Comparison of ENCODE assay signal across 13 mouse cellular contexts in genomic region chr4:152106746-152107145, GRCm38 (mm10). TPM values are rescaled to one million over a fixed set of nuclear protein-coding genes. Genes with fewer than 3 reads are reported as not detected.
DNase-seq lines count a peak whose midpoint lies in the region; ATAC-seq lines count a peak whose summit lies in the region.
"Had no signal": no experiment of that assay in that cellular context is flagged by ENCODE, and none has a peak within 500 bp of the region (broad histone marks: within the 10 kb centered on the region; RNA-seq: fewer than 3 reads in every experiment).

No protein-coding gene starts in this region.

- DNase-seq in forebrain, embryonic 11.5 days (ENCODE audit: low spot score) = no peak
- no peak for DNase-seq in lung, postnatal 14 days
- peak; percentile 52 for DNase-seq in kidney, postnatal 10 days
- no peak for DNase-seq in cerebellum, adult 9-10 months
- DNase-seq in thymus, postnatal 36 days = no peak
- DNase-seq: B cell, adult 2 months had no signal

- H3K27ac ChIP-seq in forebrain, embryonic 11.5 days (ENCODE audit: low read depth, low read length) = no peak overlapping the region
- no peak overlapping the region for H3K27ac ChIP-seq in forebrain, embryonic 16.5 days (ENCODE audit: low read length)
- H3K27ac ChIP-seq in lung, embryonic 15.5 days = peak overlapping the region; percentile 96
- H3K27ac ChIP-seq in neural tube, embryonic 15.5 days (replicated peaks) = no peak overlapping the region

- 0 out of 2 replicates have a peak, but pooled peaks have one; percentile 9 for ATAC-seq in forebrain, embryonic 11.5 days (replicated peaks; ENCODE audit: low FRiP score)
- ATAC-seq in forebrain, embryonic 16.5 days = no peak
- no peak for ATAC-seq in lung, embryonic 15.5 days (ENCODE audit: borderline replicate concordance, extremely low read depth, low FRiP score, low TSS enrichment)
- ATAC-seq in neural tube, embryonic 15.5 days (ENCODE audit: low FRiP score) = no peak

- 0 out of 2 replicates have a peak overlapping the region, but pooled peaks have one; percentile 87 for H3K4me2 ChIP-seq in forebrain, embryonic 11.5 days (ENCODE audit: low read depth, low read length, severe bottlenecking)
- H3K4me2 ChIP-seq in forebrain, embryonic 16.5 days (ENCODE audit: low read length) = no peak overlapping the region
- peak overlapping the region; percentile 68; the same call in 1 of the 2 replicates for H3K4me2 ChIP-seq in lung, embryonic 15.5 days
- peak overlapping the region; percentile 74; the same call in 1 of the 2 replicates for H3K4me2 ChIP-seq in neural tube, embryonic 15.5 days

- no peak overlapping the region for H3K9ac ChIP-seq in forebrain, embryonic 11.5 days (ENCODE audit: low read length)
- no peak overlapping the region for H3K9ac ChIP-seq in forebrain, embryonic 16.5 days (replicated peaks; ENCODE audit: low read depth, low read length)
- no peak overlapping the region for H3K9ac ChIP-seq in lung, embryonic 15.5 days
- H3K9ac ChIP-seq in neural tube, embryonic 15.5 days (replicated peaks) = no peak overlapping the region
- H3K9ac ChIP-seq: limb, embryonic 15.5 days had no signal

- H3K4me1 ChIP-seq in forebrain, embryonic 11.5 days (replicated peaks; ENCODE audit: control insufficient read depth, insufficient read depth, low read length) = peaks cover 10% of the 10 kb centered on the region; the same call in 1 of the 2 replicates
- H3K4me1 ChIP-seq in forebrain, embryonic 16.5 days (replicated peaks; ENCODE audit: control insufficient read depth, insufficient read depth, low read length) = peaks cover 14% of the 10 kb centered on the region
- H3K4me1 ChIP-seq in lung, embryonic 15.5 days = peaks cover 30% of the 10 kb centered on the region
- H3K4me1 ChIP-seq in neural tube, embryonic 15.5 days = peaks cover 20% of the 10 kb centered on the region

- H3K27me3 ChIP-seq in forebrain, embryonic 11.5 days (ENCODE audit: control insufficient read depth, insufficient read depth, low read length) = peaks cover 2% of the 10 kb centered on the region; the same call in 1 of the 2 replicates
- H3K27me3 ChIP-seq in forebrain, embryonic 16.5 days (replicated peaks; ENCODE audit: control insufficient read depth, insufficient read depth, low read length) = no peaks in the 10 kb centered on the region
- H3K27me3 ChIP-seq in lung, embryonic 15.5 days = no peaks in the 10 kb centered on the region
- 0 out of 2 replicates have a peak, but pooled peaks cover 4% of the 10 kb centered on the region for H3K27me3 ChIP-seq in neural tube, embryonic 15.5 days (replicated peaks)

- H3K9me3 ChIP-seq in forebrain, embryonic 11.5 days (ENCODE audit: control insufficient read depth, low read length) = no peaks in the 10 kb centered on the region
- H3K9me3 ChIP-seq in forebrain, embryonic 16.5 days (ENCODE audit: control insufficient read depth, low read length) = no peaks in the 10 kb centered on the region
- no peaks in the 10 kb centered on the region for H3K9me3 ChIP-seq in lung, embryonic 15.5 days
- no peaks in the 10 kb centered on the region for H3K9me3 ChIP-seq in neural tube, embryonic 15.5 days (replicated peaks)
- H3K9me3 ChIP-seq: limb, embryonic 15.5 days had no signal

- 52% methylated on average over 9 of the region's 9 CpGs for WGBS in forebrain, embryonic 11.5 days
- WGBS in forebrain, embryonic 16.5 days = 47% methylated on average over 9 of the region's 9 CpGs
- WGBS in lung, embryonic 15.5 days = 58% methylated on average over 9 of the region's 9 CpGs
- WGBS in neural tube, embryonic 15.5 days = 63% methylated on average over 9 of the region's 9 CpGs

- no peaks in the 10 kb centered on the region for H3K36me3 ChIP-seq in forebrain, embryonic 11.5 days (ENCODE audit: control insufficient read depth, insufficient read depth, low read length)
- H3K36me3 ChIP-seq in forebrain, embryonic 16.5 days (ENCODE audit: control insufficient read depth, insufficient read depth) = peaks cover 7% of the 10 kb centered on the region
- H3K36me3 ChIP-seq in lung, embryonic 15.5 days = peaks cover 65% of the 10 kb centered on the region
- H3K36me3 ChIP-seq in neural tube, embryonic 15.5 days = peaks cover 44% of the 10 kb centered on the region

- H3K4me3 ChIP-seq in forebrain, embryonic 11.5 days (ENCODE audit: low read depth, low read length) = no peak overlapping the region
- H3K4me3 ChIP-seq in forebrain, embryonic 16.5 days (replicated peaks; ENCODE audit: low read length) = no peak overlapping the region
- no peak overlapping the region for H3K4me3 ChIP-seq in lung, embryonic 15.5 days
- H3K4me3 ChIP-seq in neural tube, embryonic 15.5 days (replicated peaks) = no peak overlapping the region

RNA-seq across cellular contexts. Expression of gene Tnfrsf25, which starts 9.0 kb away (rescaled TPM):
- 0.49 TPM in 1 of 2 replicates, not detected in the other for polyA plus RNA-seq in forebrain, embryonic 11.5 days (2014; fragmentation: Nextera tagmentation; extraction: Ambion mirVana)
- 0.97 and 1.5 TPM in 2 replicates for polyA plus RNA-seq in forebrain, embryonic 16.5 days (2015; fragmentation: Nextera tagmentation; extraction: Ambion mirVana)
- polyA plus RNA-seq in lung, embryonic 15.5 days (2015; fragmentation: Nextera tagmentation; extraction: Ambion mirVana) = 1.1 and 1.5 TPM in 2 replicates
- 1.2 and 2.4 TPM in 2 replicates for polyA plus RNA-seq in neural tube, embryonic 15.5 days (2015; fragmentation: Nextera tagmentation; extraction: Ambion mirVana)

RNA-seq across cellular contexts. Expression of gene Plekhg5, which starts 34.4 kb away (rescaled TPM):
- polyA plus RNA-seq in forebrain, embryonic 11.5 days (2014; fragmentation: Nextera tagmentation; extraction: Ambion mirVana) = 8.0 and 8.2 TPM in 2 replicates
- polyA plus RNA-seq in forebrain, embryonic 16.5 days (2015; fragmentation: Nextera tagmentation; extraction: Ambion mirVana) = 11.7 and 13.2 TPM in 2 replicates
- 18.9 and 22.3 TPM in 2 replicates for polyA plus RNA-seq in lung, embryonic 15.5 days (2015; fragmentation: Nextera tagmentation; extraction: Ambion mirVana)
- 13.5 and 13.6 TPM in 2 replicates for polyA plus RNA-seq in neural tube, embryonic 15.5 days (2015; fragmentation: Nextera tagmentation; extraction: Ambion mirVana)

RNA-seq across cellular contexts. Expression of gene Espn, which starts 45.4 kb away (rescaled TPM):
- 0.90 and 1.2 TPM in 2 replicates for polyA plus RNA-seq in forebrain, embryonic 11.5 days (2014; fragmentation: Nextera tagmentation; extraction: Ambion mirVana)
- polyA plus RNA-seq in forebrain, embryonic 16.5 days (2015; fragmentation: Nextera tagmentation; extraction: Ambion mirVana) = 0.08 and 0.12 TPM in 2 replicates
- 11.4 and 13.4 TPM in 2 replicates for polyA plus RNA-seq in lung, embryonic 15.5 days (2015; fragmentation: Nextera tagmentation; extraction: Ambion mirVana)
- polyA plus RNA-seq in neural tube, embryonic 15.5 days (2015; fragmentation: Nextera tagmentation; extraction: Ambion mirVana) = 0.31 and 3.3 TPM in 2 replicates

RNA-seq across cellular contexts. Expression of gene Hes2, which starts 51.9 kb away (rescaled TPM):
- polyA plus RNA-seq in forebrain, embryonic 11.5 days (2014; fragmentation: Nextera tagmentation; extraction: Ambion mirVana) = not detected in 2 replicates
- not detected in 2 replicates for polyA plus RNA-seq in forebrain, embryonic 16.5 days (2015; fragmentation: Nextera tagmentation; extraction: Ambion mirVana)
- polyA plus RNA-seq in lung, embryonic 15.5 days (2015; fragmentation: Nextera tagmentation; extraction: Ambion mirVana) = 0.26 and 0.61 TPM in 2 replicates
- not detected in 2 replicates for polyA plus RNA-seq in neural tube, embryonic 15.5 days (2015; fragmentation: Nextera tagmentation; extraction: Ambion mirVana)
- polyA plus RNA-seq: adrenal gland, adult 2 months; intestine, embryonic 14.5 days; neural tube, embryonic 14.5 days had no signal
